Mouse (Mus musculus) hindbrain, embryonic 16.5 days (tissue): ENCODE measurements at regions not wholly inside any gene's neighbourhood (a gene's known extent, or its start where the extent isn't known, plus 50 kb on each side); places are given as distances from the start of the nearest gene placed in this dataset.

Experiments used
- ATAC-seq: fragments of 200-750 bp; cut with Nextera tagmentation; 2 replicates; pipeline ENCODE4 v1.8.0; 2017; ENCODE audit warnings: moderate TSS enrichment, moderate library complexity
- H3K27ac ChIP-seq: fragments of 300-500 bp; sonication (generic); 2 replicates; pipeline ENCODE4 v1.5.1; 2014; ENCODE audit warnings: low read depth, mild to moderate bottlenecking, control low read depth, low read length, moderate library complexity
- H3K27me3 ChIP-seq: fragments of 300-500 bp; sonication (generic); replicated peaks from 2 replicates; pipeline ENCODE4 v1.6.1; 2014; ENCODE audit warnings: low read length; ENCODE audit not compliant: control insufficient read depth, insufficient read depth
- H3K36me3 ChIP-seq: fragments of 300-500 bp; sonication (generic); 2 replicates; pipeline ENCODE4 v1.6.1; 2014; ENCODE audit warnings: mild to moderate bottlenecking, low read length, moderate library complexity, mixed read lengths; ENCODE audit not compliant: control insufficient read depth, insufficient read depth
- H3K4me1 ChIP-seq: fragments of 300-500 bp; sonication (generic); 2 replicates; pipeline ENCODE4 v1.6.1; 2014; ENCODE audit warnings: low read depth, low read length; ENCODE audit not compliant: control insufficient read depth, insufficient read depth
- H3K4me2 ChIP-seq: fragments of 300-500 bp; sonication (generic); 2 replicates; pipeline ENCODE4 v1.6.1; 2014; ENCODE audit warnings: mild to moderate bottlenecking, low read length, control low read depth, moderate library complexity
- H3K4me3 ChIP-seq: fragments of 300-500 bp; sonication (generic); 2 replicates; pipeline ENCODE4 v1.5.1; 2014; ENCODE audit warnings: mild to moderate bottlenecking, low read length, control low read depth, moderate library complexity
- H3K9ac ChIP-seq: fragments of 300-500 bp; sonication (generic); 2 replicates; pipeline ENCODE4 v1.6.1; 2014; ENCODE audit warnings: low read depth, mild to moderate bottlenecking, control low read depth, low read length, moderate library complexity
- H3K9me3 ChIP-seq: fragments of 300-500 bp; sonication (generic); 2 replicates; pipeline ENCODE4 v1.6.1; 2014; ENCODE audit warnings: mild to moderate bottlenecking, low read length, moderate library complexity; ENCODE audit not compliant: control insufficient read depth
- WGBS: fragments of 180-500 bp; shearing (Covaris S2); extraction: QIAGEN DNeasy Blood & Tissue Kit; methylation state at CpG from one replicate; pipeline ENCODE4 v1.1.7; 2014; 5-methylcytosine and 5-hydroxymethylcytosine counted together

DNA sequence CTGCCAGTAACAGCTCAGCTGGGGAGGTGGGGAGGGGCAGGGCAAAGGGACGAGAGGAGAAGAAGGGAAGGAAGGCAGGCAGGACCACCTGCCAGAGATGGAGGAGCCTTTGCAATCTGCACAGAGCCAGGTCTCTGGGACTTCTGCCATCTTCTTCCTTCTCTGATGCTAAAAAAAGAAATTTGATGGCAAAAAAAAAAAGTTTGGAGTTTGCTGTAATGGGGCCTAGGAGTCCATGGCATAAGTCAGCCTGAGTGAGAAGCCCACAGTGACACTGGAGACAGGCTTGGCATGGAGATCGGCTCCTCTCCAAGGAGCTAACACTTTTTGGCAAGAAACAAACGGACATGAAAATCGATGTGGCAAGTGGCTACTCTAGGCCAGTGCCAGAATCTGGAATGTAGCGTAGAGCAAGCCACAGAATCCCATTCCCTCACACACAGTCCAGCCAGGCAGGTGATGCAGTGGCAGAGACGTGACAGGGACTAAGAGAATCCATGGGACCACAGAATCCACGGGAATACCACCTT, 76.7 kb upstream of the Tspan2 start:
- 72% methylated on average over 7 of the region's 7 CpGs for WGBS

DNA sequence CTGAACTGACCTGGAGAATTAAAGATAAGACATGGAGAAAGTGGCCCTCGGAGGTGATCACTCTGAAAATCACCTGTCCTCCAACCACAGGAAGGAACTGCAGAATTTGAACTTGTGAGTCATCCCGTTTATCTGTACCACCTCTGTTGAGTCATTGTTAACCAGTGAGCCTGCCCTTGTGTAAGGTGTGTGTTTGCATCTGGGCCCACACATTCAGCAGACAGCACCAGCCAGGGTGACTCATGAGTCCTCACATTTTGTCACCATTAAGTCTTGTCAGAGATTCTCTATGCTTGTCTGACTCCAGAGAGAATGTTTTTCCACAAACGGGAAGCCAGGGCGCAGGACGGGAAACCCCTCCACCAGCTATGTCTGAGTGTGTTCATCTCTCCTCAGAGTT, 75.0 kb upstream of the Tspan2 start:
- WGBS, result 87% methylated on average over 5 of the region's 5 CpGs
- no peak for ATAC-seq

More for the DNA sequence above, 76.7 kb upstream of the Tspan2 start:
- Histone ChIP-seq H3K27ac (no peak overlapping the region), H3K9ac (no peak overlapping the region), H3K4me2 (no peak overlapping the region), H3K9me3 (no peaks in the 10 kb centered on the region), H3K4me1 (no peaks in the 10 kb centered on the region), H3K4me3 (no peak overlapping the region), H3K27me3 (no peaks in the 10 kb centered on the region), H3K36me3 (no peaks in the 10 kb centered on the region)
- ATAC-seq, result 0 out of 2 replicates have a peak, but pooled peaks have one; percentile 24

DNA sequence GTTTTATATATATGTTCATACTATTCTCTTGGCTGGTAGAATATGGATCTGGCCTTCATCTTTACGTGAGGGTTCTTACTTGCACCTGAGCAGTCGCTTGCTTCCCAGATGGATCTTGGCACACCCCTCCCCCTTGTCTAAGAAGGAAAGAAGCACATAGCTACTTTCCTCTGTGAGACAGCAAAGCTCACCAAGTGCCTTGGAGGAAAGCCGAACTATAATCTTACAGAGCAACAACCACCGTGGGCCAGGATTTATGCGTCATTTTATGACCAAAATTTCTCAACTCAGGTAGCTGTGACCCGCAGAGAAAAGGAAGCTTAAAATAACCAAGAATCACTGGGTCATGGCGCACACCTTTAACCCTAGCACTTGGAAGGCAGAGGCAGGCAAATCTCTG, 73.0 kb upstream of the Tspan2 start:
- no peak overlapping the region for H3K4me2 ChIP-seq
- no peaks in the 10 kb centered on the region for H3K27me3 ChIP-seq
- H3K36me3 ChIP-seq, result no peaks in the 10 kb centered on the region
- H3K4me3 ChIP-seq, result no peak overlapping the region
- H3K27ac ChIP-seq, result no peak overlapping the region
- H3K9me3 ChIP-seq, result no peaks in the 10 kb centered on the region
- no peak for ATAC-seq
- H3K4me1 ChIP-seq, result no peaks in the 10 kb centered on the region
- WGBS, result 94% methylated on average over 7 of the region's 7 CpGs
- H3K9ac ChIP-seq, result no peak overlapping the region

More for the DNA sequence above, 75.0 kb upstream of the Tspan2 start:
- Histone ChIP-seq H3K4me2 (no peak overlapping the region), H3K4me3 (no peak overlapping the region), H3K27me3 (no peaks in the 10 kb centered on the region), H3K36me3 (no peaks in the 10 kb centered on the region), H3K9me3 (no peaks in the 10 kb centered on the region), H3K4me1 (no peaks in the 10 kb centered on the region), H3K9ac (no peak overlapping the region), H3K27ac (no peak overlapping the region)

DNA sequence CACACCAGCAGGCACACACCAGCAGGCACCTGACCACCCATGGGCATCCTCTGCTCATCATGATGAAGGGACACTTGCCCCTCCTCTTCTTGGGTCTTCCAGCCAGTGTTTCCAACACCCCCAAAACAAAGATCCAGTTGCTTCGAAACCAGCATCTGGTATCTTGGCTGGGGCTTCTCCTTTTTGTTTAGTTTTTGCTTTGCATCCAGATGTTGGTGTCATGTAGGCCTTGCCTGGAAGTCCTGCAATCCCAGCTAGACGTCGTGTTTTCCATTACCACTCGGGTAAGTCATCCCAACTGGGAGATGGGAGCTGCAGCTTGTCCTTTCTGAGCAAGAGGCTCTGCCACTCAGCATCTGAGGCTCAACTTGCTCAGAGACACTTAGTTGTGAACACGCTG, 70.6 kb upstream of the Tspan2 start:
- Histone ChIP-seq H3K27ac (no peak overlapping the region), H3K9ac (no peak overlapping the region), H3K4me2 (no peak overlapping the region), H3K9me3 (no peaks in the 10 kb centered on the region), H3K4me1 (no peaks in the 10 kb centered on the region), H3K27me3 (no peaks in the 10 kb centered on the region), H3K36me3 (no peaks in the 10 kb centered on the region), H3K4me3 (no peak overlapping the region)
- ATAC-seq, result no peak
- WGBS, result 82% methylated on average over 5 of the region's 5 CpGs

DNA sequence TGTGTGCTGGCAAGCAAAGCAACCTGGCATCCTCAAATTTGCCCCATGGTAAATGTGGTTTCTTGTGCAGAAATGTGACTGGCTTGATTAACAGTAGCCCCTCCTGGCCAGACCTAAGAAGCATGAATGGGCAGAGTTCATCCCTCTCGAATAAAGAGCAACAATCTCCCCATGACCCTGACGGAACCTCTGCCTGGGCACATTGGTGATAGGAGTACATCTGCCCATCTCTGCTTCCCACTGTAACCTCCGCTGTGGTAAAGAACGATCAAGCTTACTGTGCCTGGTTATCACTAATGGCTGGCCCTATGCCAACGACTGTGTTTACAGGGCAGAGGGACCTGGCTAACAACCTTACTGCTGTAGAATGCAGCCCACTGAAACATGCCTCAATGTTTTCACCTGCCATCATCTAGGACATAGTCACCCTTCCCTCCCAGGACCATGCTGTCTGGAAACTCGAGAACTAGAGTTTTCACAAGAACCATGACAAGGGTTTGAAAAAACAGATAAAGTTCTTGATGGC, 69.6 kb upstream of the Tspan2 start:
- H3K9ac ChIP-seq, result no peak overlapping the region
- no peak overlapping the region for H3K4me3 ChIP-seq
- H3K27ac ChIP-seq, result no peak overlapping the region
- no peaks in the 10 kb centered on the region for H3K27me3 ChIP-seq
- no peaks in the 10 kb centered on the region for H3K9me3 ChIP-seq
- no peaks in the 10 kb centered on the region for H3K36me3 ChIP-seq
- H3K4me2 ChIP-seq, result no peak overlapping the region
- no peaks in the 10 kb centered on the region for H3K4me1 ChIP-seq
- WGBS, result 81% methylated on average over 6 of the region's 6 CpGs
- ATAC-seq, result no peak

DNA sequence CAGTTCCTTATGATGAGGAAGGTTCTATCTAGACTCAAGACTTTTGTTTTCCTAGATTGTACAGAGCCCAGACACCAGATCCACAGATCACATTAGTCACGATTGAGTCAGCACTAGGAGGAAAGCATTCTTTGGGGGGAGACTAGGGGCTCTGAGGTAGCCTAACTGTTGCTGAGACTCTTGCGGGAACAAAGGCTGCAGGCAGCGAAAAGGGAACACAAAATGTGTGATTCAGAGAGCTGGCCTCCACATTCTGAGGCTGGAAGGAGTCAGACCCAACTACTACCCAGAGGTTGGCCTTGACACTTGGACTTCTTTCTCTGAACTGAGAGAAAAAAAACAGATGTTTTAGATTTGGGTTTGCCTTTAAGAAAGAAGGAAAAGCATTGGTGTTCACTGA, 66.5 kb upstream of the Tspan2 start:
- WGBS, result 81% methylated on average over 3 of the region's 3 CpGs
- ATAC-seq, result no peak
- no peaks in the 10 kb centered on the region for H3K4me1 ChIP-seq

DNA sequence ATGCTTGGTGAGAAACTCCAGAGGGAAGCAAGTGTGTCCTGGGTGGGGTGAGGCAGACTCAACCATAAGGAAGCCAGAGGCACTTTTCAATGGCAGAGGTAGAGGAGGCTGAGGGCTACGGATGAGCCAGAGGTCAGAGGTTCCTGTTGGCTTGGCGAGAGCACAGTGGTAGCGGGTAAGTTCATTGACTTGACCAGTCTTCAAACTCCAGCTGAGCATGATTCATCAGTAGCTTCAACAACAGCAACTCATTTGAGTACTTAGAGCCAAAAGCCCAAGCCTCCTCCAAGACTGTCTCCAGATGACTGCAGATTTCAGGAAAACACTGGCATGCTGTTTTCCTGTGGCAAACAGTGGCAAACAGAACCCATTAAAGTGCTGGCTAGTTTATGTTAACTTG, 65.8 kb upstream of the Tspan2 start:
- Histone ChIP-seq H3K4me3 (no peak overlapping the region), H3K4me1 (no peaks in the 10 kb centered on the region), H3K4me2 (no peak overlapping the region), H3K9ac (no peak overlapping the region), H3K36me3 (no peaks in the 10 kb centered on the region), H3K27ac (no peak overlapping the region), H3K9me3 (no peaks in the 10 kb centered on the region), H3K27me3 (no peaks in the 10 kb centered on the region)
- ATAC-seq, result no peak
- WGBS, result 88% methylated on average over 3 of the region's 3 CpGs

More for the DNA sequence above, 66.5 kb upstream of the Tspan2 start:
- H3K9ac ChIP-seq, result no peak overlapping the region
- no peaks in the 10 kb centered on the region for H3K27me3 ChIP-seq
- no peaks in the 10 kb centered on the region for H3K36me3 ChIP-seq
- no peaks in the 10 kb centered on the region for H3K9me3 ChIP-seq
- no peak overlapping the region for H3K4me3 ChIP-seq
- no peak overlapping the region for H3K27ac ChIP-seq
- H3K4me2 ChIP-seq, result no peak overlapping the region

DNA sequence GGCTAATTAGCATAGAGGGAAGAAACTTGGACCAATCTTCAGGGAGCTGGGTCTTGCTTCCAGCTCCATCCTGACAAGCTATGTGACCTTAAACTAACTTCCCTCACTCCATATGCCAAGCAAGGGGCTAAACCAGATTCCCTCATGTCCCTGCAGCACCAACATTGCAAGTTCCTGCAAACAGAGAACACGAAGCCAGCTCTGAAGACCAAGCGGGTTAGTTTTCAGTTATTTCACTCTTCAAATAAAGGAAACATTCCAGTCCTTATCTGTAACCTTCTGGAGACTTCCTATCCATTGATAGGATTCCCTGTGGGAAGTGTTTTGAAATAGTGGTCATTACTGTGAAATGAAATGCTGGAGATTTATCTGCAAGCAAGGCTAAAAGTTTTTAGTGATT, 64.4 kb upstream of the Tspan2 start:
- 84% methylated on average over 2 of the region's 2 CpGs for WGBS
- H3K27ac ChIP-seq, result no peak overlapping the region
- H3K9ac ChIP-seq, result no peak overlapping the region
- no peaks in the 10 kb centered on the region for H3K36me3 ChIP-seq
- no peak overlapping the region for H3K4me3 ChIP-seq
- no peaks in the 10 kb centered on the region for H3K9me3 ChIP-seq
- no peak for ATAC-seq
- H3K27me3 ChIP-seq, result no peaks in the 10 kb centered on the region
- no peaks in the 10 kb centered on the region for H3K4me1 ChIP-seq
- no peak overlapping the region for H3K4me2 ChIP-seq

DNA sequence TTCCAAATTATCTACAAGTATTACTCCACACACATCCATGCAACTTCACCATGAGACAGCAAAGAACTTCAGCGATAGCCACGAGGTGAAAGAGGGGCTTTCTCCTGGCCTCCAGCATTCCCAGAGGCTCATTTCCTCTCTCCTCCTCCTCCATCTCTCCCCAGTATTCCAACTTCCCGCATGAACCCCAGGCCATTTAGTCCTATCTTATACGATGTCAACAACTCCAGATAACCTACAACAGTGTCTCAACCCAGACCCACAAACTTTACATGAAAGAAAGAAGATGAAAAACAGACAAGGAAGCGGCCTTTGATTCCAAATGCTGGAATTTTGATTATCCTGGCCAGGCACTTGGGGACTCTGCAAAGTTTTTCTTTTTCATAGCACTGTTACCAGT, 63.8 kb upstream of the Tspan2 start:
- H3K4me1 ChIP-seq, result no peaks in the 10 kb centered on the region
- H3K27me3 ChIP-seq, result no peaks in the 10 kb centered on the region
- H3K9me3 ChIP-seq, result no peaks in the 10 kb centered on the region
- H3K4me2 ChIP-seq, result no peak overlapping the region
- WGBS, result 78% methylated on average over 5 of the region's 5 CpGs
- H3K4me3 ChIP-seq, result no peak overlapping the region
- no peaks in the 10 kb centered on the region for H3K36me3 ChIP-seq
- no peak for ATAC-seq
- no peak overlapping the region for H3K27ac ChIP-seq
- no peak overlapping the region for H3K9ac ChIP-seq

DNA sequence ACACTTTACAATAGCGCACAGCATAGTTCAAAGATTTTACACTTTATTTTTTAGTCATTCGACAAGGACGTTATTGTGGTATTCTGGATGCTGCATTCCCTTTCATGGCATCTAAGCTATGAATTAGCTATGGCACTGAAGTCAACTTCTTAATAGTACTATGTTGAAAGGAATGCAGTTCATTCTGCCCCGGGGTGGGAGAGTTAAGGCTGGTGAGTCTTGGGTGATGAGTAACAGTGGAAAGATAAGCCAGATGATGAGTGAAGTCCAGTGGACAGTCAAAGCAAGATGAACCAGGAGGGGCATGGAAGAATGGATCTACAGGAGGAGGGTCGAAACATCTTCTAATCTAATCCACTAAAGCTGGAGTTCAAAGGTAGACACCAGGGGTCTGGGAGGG, 63.4 kb upstream of the Tspan2 start:
- H3K36me3 ChIP-seq, result no peaks in the 10 kb centered on the region
- ATAC-seq, result no peak
- no peaks in the 10 kb centered on the region for H3K9me3 ChIP-seq
- 87% methylated on average over 5 of the region's 5 CpGs for WGBS
- no peak overlapping the region for H3K9ac ChIP-seq
- no peak overlapping the region for H3K4me3 ChIP-seq
- H3K27me3 ChIP-seq, result no peaks in the 10 kb centered on the region
- no peak overlapping the region for H3K4me2 ChIP-seq
- no peaks in the 10 kb centered on the region for H3K4me1 ChIP-seq
- H3K27ac ChIP-seq, result no peak overlapping the region
